Mouse (Mus musculus) CD4-positive, CD25-positive, alpha-beta regulatory T cell, adult 2 months (primary cell): ENCODE measurements around the gene Aup1.

Experiments used
- DNase-seq: peaks from one replicate; pipeline ENCODE4 v3.0.0-alpha.2; 2012; ENCODE audit warnings: low read depth, low spot score

Aup1 gene

DNA sequence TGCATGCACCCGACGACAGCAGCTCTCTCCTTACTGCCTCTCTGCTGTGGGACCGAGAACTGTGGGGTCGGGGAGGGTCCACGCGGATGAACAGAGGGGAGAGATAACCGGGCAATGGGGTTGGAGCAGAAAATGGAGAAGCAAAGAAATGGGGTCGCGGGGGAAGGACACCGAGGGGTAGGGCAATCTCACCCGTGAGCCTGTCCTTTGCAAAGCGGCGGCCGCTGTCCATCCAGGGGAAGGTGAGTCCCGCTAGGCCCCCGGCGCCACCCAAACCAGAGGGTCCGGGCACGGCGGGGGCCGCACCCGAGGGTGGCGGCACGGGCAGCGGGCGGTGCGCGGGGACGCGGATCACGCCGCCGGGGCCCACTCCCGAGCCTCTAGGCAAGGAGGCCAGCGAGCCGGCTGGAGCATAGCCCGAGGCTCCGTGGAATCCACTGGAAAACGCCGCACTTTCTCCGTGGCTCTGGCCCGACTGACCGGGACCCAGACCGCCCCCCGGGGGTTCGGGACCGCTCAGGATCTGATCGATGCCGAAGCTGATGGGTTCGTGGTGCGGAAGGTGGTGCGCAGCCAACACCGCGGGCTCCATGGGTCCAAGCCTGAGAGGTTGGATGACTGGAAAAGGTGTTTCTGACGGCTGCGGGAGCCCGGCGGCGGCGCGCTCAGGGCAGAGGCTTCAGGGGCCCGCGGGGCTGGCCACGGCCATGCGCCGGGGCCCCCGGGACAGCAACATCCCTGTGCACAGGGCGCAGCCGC, 15.3 kb downstream of the Aup1 start:
- DNase-seq: peak; percentile 27

DNA sequence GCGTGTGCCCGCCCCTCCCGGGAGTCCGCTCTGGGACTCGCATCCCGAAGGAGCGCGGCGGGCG, 15.8 kb downstream of the Aup1 start, which contains the start of gene Tlx2:
Tlx2 (minus strand) TSS at position 47 of the 64 bp plus-strand sequence.
- DNase-seq: no peak

DNA sequence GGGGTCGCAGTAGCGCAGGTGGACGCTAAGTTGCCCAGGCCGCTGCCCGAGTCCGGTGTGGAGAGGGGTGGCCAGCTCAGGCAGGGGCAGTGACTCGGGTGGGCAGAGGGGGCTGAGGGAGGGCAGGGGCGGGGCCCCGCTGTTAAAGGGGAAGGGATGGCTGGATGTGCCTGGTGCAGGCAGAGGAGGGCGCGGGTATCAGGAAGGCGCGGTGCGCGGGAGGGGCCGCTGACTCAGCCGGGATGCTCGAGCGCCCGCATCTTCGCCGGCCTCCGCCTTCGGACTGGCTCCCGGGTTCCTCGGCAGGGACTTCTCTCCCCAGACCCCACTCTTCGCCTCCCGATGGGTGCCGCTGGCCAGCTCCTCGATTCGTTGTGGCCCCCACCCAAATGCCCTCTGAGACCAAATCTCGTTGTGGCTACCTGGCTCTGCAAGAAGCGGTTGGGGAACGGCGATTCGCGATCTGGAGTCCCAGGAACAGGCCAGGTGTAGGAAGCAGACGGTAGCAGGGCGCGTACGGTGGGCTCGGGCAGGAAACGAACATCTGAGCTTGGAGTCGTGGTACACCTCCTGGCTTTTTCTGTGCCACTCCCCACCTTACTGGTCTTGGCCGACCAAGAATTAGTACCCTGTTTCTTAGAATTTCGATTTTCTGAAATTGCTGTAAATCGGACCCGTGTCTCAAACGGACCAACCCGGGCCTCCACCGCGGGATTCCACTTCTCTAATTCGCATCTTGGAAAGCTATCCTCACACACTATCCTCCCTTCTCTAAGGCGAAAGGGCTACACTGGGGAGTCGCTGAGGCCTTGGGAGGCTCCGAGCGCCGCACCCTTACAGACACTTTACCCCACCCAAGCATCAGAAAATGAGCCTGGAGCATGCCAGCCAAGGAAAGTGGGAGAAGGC, 16.2 kb downstream of the Aup1 start:
- peak; percentile 47 for DNase-seq

DNA sequence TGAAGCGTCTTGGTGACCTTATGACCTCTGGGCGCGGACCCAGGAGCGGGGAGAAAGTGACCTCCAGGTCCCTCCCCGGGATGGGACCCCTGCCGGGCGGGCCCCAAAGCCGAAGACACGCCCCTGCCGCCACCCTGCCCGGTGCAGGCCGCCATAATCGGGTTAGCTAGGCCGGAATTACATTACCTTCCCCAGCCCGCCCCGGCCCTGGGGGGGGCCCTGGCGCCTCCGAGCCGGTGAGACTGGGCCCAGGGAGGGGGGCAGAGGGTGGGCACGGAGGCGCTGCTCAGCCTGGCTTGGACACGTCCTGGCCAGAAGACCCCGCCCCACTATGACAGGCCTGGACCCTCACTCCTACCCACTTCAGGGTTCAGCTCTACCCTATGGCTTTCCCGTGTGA, 16.9 kb downstream of the Aup1 start:
- DNase-seq: no peak

DNA sequence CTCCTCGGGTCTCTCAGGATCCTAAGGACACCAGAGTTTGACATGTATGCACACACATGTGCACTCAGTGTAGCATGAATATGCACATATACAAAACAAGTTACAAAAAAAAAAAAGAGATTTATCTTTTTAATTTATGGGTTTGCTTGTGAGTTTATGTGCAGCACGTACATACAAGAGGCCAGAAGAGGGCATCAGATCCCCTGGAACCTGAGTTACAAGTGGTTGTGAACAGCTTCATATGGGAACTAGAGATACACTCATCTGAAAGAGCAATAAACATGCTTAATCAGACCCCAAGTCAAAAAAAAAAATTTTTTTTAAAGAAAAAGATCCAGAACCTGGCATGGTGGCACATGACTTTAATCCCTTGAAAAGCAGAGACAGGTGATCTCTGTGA, 20.7 kb downstream of the Aup1 start:
- peak; percentile 71 for DNase-seq

DNA sequence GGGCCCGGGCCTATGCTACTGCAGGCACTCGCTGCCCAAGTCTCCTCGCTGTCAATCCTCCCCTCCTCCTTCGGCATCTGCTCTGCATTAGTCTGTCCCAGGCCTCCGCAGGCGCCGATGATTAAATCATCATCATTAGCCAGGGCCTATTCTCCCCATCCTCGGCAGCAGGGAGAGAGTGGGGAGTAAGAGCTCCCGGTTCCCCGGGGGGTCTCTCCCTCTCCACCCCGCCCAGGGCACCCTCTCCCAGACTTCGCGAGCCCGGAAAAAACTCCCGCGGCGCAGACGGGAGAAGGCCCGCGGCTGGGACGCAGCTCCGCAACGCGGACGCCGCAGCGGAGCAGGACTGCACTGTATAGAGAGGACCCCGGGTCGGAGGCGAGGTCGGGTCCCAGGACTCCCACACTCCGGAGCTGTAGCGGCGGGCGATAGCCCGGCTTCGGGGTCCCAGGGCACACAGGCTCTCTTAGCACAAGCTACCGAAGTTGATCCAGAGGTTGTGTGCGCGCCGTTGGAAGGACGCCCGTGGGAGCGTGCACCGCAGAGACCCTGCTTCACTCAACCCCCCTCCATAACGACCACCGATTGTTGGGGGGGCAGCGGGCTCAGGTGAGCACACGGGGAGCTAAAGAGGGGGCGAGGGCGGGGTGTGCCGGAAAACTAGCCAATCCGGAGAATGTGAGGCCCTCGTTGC, 23.5 kb downstream of the Aup1 start, which contains the start of gene Pcgf1:
Pcgf1 (plus strand) TSS at position 240 of the 694 bp plus-strand sequence.
- peak; percentile 50 for DNase-seq

DNA sequence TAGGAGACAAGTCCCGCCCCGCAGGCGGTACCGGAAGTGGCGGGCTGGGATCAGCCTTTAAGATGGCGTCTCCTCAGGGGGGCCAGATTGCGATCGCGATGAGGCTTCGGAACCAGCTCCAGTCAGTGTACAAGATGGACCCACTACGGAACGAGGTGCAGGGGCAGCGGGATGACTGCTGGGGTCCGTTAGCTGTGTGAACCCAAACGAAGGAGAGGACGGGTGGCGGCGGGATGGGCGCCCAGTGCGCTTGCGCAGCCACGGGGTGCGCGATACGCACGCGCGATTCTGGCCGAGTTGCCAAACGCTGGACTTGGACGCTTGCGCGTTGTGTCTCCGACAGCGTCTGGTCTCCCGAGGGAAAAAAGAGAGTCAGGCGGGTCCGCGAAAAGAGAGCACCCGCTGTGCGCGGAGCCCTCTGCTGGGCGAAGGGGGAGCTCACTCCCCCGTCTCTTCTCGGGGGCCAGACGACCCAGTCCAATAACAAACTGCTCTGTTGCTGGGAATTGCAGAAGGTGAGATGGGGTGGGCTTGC, 24.1 kb downstream of the Aup1 start:
- DNase-seq: peak; percentile 99

DNA sequence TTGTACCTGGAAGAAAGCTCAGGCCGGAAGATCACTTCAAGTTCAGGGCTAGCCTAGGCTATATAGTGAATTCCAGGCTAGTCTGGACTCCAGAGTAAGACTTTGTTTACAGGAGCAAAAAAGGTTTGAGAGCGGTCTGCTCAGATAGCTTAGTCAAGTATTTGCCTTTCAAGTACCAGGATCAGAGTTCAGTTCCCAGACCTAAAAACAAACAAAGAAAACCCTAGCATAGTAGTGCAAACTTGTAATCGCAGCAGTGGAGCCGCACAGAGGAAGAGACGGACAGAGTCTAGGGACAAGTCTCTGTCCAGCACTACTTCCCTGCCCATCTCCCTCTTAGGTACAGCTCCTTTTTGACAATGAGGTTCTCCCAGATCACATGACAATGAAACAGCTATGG, 25.9 kb downstream of the Aup1 start:
- DNase-seq: no peak

DNA sequence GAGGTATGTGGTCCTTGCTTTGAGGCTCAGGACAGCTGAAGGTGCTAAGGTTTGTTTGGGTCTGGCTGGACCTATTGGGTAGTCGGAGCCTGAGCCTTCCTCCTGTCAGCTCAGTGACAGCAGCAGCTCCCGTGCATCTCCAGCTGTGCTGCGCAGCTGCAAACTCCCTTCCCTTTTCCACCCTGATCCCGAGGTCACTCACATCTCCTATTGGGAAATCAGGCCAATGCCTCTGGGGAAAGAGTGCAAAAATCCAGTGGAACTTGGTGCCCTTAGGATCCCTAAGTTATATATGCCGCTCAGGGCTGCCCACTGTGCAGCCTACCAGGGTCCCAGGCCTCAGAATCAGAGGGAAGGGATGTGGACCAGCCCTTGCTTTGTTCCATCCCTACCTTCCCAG, 29.2 kb downstream of the Aup1 start:
- DNase-seq: no peak

DNA sequence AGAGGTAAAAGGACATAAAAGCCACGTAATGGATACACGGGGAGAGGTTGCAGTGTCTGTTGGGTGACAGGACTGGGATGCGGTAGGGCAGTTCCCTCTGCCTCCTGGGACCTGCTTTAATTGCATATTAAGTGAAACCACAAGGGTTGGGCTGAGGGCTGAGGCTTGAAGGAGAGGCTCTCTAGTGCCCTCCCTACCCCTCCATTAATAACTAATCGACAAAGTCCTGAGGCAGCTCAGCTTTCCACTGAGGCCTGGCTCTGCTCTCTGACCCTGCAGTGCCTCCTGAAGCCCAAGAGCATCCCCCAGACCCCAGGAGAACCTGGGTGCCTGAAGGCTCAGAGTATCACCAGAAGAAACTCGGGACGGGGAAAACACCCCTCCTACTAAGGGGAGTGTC, 30.2 kb downstream of the Aup1 start:
- DNase-seq: no peak

DNA sequence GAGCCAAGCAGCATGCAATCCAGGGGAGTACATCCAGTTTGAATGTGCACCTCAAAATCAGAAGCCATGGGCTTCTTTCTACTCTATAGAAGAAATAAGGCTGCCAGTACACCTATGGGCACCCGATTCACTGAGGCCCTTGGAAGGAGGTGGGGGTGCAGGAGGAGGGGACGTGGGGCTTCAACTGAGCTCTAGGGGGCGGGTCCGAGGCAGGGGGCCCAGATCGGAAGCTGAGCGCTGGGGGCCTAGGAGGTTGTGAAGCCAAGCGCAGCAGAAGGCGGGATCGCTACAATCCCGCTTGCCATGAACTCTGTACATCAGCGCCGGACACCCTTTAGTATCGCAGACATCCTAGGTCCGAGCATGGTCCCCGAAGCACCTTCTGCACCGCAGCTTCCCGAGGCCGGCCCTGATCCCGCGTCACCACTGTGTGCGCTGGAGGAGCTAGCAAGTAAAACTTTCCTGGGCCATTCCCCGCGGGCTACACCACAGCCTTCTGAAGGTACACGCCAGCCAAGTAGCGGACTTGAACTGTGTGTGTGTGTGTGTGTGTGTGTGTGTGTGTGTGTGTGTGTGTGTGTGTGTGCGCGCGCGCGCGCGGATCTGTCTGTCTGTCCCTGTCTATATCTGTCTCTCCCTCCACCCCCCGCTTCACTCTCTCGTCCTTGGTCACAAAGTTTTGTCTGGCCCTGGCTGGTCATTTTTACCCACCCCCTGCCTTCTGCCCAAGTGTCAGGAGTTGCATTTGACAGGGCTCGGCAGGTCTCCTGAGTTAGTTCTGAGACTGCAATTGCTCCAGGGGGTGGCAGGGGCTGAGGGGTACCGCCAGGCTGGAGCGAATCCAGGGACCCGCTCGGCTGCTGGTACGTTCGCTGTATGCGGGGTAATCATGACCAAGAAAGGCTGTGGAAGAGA, 32.1 kb downstream of the Aup1 start, which contains the start of gene Lbx2:
Lbx2 (plus strand) TSS at position 247 of the 915 bp plus-strand sequence.
- peak; percentile 38 for DNase-seq

DNA sequence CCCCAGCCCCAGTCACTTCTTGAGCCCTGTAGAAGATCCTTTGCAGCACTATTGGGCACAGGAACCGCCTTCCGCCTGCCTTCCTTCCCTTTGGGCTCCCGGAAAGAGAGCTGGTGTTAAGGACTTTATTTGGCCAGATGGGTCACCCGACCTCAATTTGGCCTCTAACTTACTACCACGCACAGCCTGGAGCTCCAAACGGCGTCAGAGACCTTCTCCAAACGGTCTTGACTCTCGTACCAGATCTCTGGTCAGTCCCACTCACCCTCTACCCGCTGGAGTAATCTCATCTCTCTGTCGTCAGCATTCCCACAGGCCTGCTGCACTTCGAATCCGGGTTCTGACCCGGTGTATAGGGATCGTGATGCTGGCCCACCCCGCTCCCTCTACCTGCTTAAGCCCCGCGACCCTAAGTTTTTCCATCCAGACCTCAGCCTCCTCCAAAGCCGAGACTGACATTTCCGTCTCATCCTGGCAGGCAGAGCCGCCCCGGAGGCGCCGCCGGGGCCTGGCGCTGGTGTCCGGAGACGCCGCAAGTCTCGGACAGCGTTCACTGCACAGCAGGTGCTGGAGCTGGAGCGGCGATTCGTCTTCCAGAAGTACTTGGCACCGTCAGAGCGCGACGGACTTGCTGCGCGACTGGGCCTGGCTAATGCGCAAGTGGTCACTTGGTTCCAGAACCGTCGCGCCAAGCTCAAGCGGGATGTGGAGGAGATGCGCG, 33.0 kb downstream of the Aup1 start:
- DNase-seq: no peak

DNA sequence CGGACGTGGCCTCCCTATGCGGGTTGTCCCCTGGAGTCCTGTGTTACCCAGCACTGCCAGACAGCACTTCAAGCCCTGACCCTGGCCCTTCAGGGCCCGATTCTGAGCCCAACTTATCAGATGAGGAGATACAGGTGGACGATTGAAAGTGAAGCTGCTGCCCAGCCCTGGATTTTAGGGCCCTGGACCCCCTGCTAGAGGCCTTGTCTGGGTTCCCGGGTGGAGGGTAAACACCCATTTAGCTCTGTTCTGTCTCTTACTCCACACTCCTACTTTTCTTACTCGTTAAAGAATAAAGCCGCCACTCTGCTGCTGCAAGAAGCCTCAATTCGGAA, 33.6 kb downstream of the Aup1 start:
- DNase-seq: no peak

DNA sequence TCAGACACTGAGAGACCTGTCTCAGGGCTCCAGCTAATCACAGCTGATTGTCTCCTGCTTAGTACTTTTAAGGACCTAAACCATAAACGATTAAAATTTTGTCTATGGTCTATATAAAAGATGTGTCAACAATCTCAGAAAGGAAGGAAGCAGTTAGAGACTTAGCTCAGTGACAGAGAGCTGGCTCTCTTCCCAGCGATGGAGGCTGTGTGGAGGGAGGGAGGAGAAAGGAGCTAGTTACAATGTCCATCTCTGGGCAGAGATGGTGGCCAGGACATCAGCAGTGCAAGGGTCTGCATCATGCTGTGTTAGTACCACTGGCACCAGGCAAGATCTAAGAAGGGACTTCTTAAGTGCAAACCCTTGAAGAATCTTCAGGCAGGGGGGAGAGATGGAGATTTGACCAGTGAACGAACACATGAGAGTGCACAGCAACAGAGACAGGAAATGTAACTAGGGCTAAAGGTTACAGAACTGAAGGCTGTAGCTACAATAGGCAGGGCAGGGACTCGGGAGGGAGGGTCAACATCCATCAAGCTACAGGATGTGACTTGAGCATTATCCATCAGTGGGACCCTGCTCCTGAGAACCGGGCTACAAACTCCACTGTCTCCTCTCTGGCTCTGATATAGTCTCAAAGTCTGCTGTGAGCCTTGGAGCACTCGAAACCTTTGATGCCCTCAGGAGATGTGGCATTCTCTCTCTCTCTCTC, 38.3 kb downstream of the Aup1 start:
- DNase-seq: no peak

DNA sequence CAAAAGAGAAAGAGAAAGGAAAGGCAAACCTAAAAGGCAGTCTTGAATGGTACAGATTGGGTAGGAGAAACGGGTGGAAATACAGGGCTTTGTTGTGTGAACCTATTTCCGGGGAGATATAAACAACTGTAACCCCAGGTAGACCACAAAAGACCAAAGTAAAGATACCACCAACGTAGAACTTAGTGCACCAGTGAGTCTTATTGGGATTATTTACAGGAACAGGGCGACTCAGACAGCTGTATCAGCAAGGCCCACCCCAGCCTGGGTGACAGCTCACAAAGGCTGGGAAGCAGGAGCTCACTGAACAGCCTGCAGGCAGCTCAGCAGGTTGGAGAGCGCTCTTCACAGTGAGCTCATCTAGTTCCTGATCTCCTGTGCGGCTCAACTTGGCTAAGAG, 41.6 kb downstream of the Aup1 start:
- peak; percentile 72 for DNase-seq

DNA sequence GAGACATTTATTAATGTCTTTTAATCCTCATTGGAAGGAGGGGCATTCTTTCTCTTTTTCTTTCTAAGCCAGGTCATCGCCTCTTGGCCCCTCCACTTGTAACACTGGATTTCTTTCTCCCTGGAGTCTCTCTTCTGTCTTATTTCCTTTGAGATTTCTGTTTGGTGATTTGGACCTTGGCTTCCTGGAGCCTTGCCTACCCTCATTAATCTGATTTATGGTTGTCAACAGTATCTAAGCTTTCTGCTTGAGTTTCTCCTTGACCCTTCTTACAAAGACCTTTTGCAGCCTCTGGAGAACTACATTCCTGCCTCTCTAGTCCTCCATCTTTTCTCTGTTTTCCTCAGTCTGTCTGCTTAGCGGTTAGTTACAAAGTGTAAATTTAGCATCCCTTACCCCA, 44.1 kb downstream of the Aup1 start:
- DNase-seq: no peak

DNA sequence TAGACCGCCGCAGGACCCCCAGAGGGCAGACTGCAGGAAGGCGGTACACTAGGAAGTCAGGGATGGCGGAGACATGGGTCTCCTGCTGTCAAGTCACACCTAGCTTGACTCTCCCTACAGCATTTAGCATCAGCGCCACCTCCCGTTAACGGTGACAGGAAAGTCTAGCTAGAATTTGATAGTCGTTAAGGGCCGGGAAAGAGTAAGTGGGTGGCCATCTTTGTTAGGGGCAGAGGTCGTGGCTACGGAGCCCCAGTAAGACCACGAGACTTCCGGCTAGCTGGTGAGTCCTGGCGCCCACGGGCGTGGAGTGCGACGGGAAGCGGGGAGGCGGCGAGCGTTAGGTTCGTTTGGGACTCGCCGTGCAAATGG, 47.0 kb downstream of the Aup1 start, which contains the start of the genes Ccdc142 and Gm42688:
Ccdc142 (plus strand) TSS at position 286 of the 372 bp plus-strand sequence.
Gm42688 (plus strand) TSS at position 302 of the 372 bp plus-strand sequence.
- DNase-seq: peak; percentile 93

DNA sequence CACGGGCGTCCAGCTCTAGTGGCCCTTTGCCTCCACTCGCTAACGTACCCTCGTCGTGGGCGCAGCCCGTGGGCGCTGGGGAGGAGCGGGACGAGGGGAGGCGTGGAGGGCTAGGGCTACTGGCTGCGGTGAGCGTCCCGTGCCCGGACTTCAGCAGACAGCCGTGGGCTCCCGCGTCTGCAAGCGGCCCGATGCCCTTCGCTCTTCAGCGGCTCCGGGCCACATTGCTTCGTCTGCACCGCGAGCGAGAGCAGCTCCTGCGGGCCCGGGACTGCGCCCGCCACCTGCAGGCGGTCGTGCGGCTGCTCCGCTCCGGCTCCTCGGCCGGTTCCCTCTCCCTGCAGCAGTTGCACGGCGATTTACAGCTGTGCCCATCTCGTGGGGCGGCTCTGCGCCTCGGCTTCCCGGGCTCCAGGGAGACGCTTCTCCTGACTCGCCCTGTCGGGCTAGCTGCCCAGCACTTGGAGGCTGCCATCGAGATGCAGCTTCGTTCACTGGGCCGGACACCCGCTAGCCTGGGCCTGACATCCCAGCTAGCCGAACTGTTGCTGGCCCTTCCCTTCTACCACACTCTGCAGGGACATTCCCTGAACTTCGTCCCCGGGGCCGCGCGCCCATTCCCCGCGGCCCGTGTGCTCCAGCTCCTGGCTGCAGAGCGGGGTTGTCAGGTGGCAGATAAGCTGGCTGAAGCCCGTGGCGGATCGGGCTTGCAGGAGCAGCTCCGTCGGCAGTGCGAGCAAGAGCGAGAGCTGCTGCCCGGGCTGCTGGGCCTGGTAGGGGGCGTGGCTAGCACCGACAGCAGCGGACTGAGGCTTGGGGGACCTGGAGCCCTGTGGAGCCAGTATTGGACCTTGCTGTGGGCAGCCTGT, 47.6 kb downstream of the Aup1 start:
- DNase-seq: peak; percentile 87

DNA sequence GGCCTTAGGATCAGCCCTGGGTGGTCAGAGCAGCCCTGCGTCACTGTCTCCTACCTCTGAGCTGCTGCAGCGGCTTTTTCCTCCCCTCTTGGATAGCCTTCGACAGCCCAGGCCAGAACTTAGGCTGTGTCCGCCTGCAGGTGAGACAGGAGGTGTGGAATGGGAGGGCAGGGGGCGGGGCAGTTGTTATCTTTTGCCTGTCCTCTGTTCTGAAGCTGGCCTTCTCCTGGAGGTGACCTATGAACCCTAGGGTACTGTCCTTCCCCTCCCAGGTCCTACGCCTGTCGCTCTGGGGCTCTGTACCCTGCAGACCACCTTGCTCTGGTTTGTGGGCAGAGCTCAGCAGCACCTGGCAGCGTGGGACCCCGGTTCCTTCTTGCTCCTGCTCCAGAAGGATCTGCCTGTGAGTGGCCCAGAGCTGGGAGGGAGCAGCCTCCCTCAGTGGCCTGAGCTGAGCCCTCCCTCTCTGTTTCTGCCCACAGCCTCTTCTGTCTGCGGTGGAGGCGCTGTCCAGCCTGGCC, 48.9 kb downstream of the Aup1 start:
- DNase-seq: no peak
